Mouse (Mus musculus) heart, adult 2 months (tissue): ENCODE measurements around the gene Ago4. TPM values are rescaled to one million over a fixed set of nuclear protein-coding genes. Genes with fewer than 3 reads are reported as not detected.

Experiments
- DNase-seq, 2 experiments: peaks; one replicate each; pipeline ENCODE4 v3.0.0; 2021
- H3K27ac ChIP-seq: fragments of 200-600 bp; 2 replicates; pipeline ENCODE4 v1.8.1; 2022
- H3K27me3 ChIP-seq: fragments of 200-500 bp; 2 replicates; pipeline ENCODE4 v1.6.1; 2012; ENCODE audit warnings: mild to moderate bottlenecking, low read length, inconsistent platforms, mixed read lengths; ENCODE audit not compliant: control insufficient read depth, insufficient read depth
- H3K36me3 ChIP-seq: fragments of 200-500 bp; 2 replicates; pipeline ENCODE4 v1.6.1; 2012; ENCODE audit warnings: low read length, inconsistent platforms; ENCODE audit not compliant: control insufficient read depth, insufficient read depth
- H3K4me1 ChIP-seq: fragments of 200-500 bp; 2 replicates; pipeline ENCODE4 v1.6.1; 2011; ENCODE audit warnings: low read length; ENCODE audit not compliant: control insufficient read depth, insufficient read depth
- H3K4me3 ChIP-seq: fragments of 200-600 bp; 2 replicates; pipeline ENCODE4 v1.8.1; 2022
- H3K79me2 ChIP-seq: fragments of 200-500 bp; replicated peaks from 2 replicates; pipeline ENCODE4 v1.6.1; 2012; ENCODE audit warnings: mild to moderate bottlenecking, inconsistent platforms, low read length, moderate library complexity, mixed read lengths; ENCODE audit not compliant: control insufficient read depth, insufficient read depth
- H3K9ac ChIP-seq: fragments of 200-500 bp; 2 replicates; pipeline ENCODE4 v1.6.1; 2012; ENCODE audit warnings: low read depth, mild to moderate bottlenecking, control low read depth, inconsistent platforms, low read length, mixed read lengths
- CTCF ChIP-seq: fragments of 200-600 bp; IDR thresholded peaks from 2 replicates; pipeline ENCODE4 v1.8.1; 2022; ENCODE audit warnings: antibody characterized with exemption, mild to moderate bottlenecking, moderate library complexity
- EP300 ChIP-seq: fragments of 200-500 bp; IDR thresholded peaks from 2 replicates; pipeline ENCODE4 v1.6.1; 2011; ENCODE audit warnings: low read depth, low read length, control low read depth; ENCODE audit not compliant: insufficient read depth
- POLR2A ChIP-seq: fragments of 200-500 bp; IDR thresholded peaks from 2 replicates; pipeline ENCODE4 v1.6.1; 2011; ENCODE audit warnings: mild to moderate bottlenecking, low read depth, low read length, control low read depth; ENCODE audit not compliant: insufficient read depth
- WGBS: fragments of 180-500 bp; shearing (Covaris S2); methylation state at CpG from one replicate; pipeline ENCODE4 v1.1.7; 2018; 5-methylcytosine and 5-hydroxymethylcytosine counted together
- intact Hi-C: fragments of 180-260 bp; cut with DNase I; formaldehyde crosslinking; loops from one replicate; pipeline ENCODE4 v1.15.1; 2025
- long read RNA-seq: library from polyadenylated mRNA; stranded (forward); transcript quantifications from one replicate; pipeline ENCODE4 v2.0.0, GENCODE M21; 2021
- polyA plus RNA-seq: library from polyadenylated mRNA; depleted of rRNA; stranded (reverse); fragments of >200 nt; gene quantifications from 2 replicates; pipeline ENCODE4 v1.2.3, GENCODE M21; 2012; rRNA removed
- total RNA-seq, 2 experiments: library from RNA; stranded (reverse); gene quantifications; 2 replicates each; pipeline ENCODE4 v1.2.3; 2021

Ago4 gene
- total RNA-seq (10 to 100 TPM in 1 of 2 experiments, 1 to 10 TPM in 1; 9.6 to 11.7 TPM), polyA plus RNA-seq (2.2 and 4.2 TPM in 2 replicates)
- long read RNA-seq, full-length matches to known transcripts: 4 of 10 reads
- long read RNA-seq, partial matches to known transcripts: 6 of 10 reads
- long read RNA-seq, other reads (novel, unspliced or antisense): 0 of 10 reads

DNA sequence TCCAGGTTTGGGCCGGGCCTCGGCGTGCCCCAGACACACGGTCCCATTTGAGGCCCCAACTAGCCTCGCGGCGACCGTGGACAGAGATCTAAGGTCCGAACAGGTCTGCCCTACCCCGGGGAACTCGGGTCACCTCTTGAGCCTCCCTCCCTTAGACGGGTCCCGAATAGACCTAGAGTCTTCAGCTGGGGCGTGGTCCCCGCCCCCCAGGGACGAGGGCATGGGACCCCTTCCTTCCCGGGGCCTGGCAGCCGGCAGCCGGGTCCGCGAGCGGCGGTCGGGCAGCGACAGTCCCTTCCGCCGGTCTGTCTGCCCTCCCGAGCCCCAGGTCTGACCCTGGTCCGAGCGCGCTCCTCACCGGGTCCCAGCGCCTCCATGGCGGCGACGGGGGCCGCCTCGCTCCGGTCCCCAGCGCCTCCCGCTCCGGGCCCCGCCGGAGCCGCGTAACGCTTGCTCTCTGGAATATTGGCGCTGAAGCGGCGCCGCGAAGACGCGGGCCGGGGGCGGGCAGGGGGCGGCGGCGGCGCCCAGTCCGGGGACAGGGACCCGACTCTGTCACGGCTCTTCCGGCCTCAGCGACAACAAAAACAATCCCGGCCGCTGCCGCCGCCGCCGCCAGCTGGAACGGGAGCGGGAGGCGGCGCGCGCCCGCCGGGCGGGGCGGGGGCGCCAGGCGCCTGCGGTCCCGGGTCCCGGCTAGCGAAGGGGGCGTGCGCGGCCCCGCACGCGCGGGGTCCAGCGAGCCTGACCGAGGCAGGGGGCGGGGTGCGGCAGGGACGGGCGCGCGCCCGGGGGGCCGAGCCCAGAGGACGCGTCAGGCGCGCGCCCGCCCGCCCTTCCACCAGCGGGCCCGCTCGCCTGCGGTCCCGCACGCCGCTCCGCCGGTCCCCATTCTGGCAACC is at the start of gene Ago4:
Gene Ago4 (minus strand): TSS at position 646 of the 902 bp plus-strand sequence.
- H3K27me3 ChIP-seq: no peaks in the 10 kb centered on the region; the same call in 1 of the 2 replicates
- H3K27ac ChIP-seq: peak within 1 kb of the TSS; percentile 57
- H3K79me2 ChIP-seq: no peaks in the 10 kb centered on the region
- DNase-seq: peak; percentile 72 to 77
- H3K4me3 ChIP-seq: peak within 1 kb of the TSS; percentile 77
- 2% methylated on average over 102 of the region's 120 CpGs for WGBS
- peaks cover 2% of the 10 kb centered on the region for H3K36me3 ChIP-seq
- peaks cover 4% of the 10 kb centered on the region for H3K4me1 ChIP-seq
- intact Hi-C loops: no loop called here
- peak within 1 kb of the TSS; percentile 99 for H3K9ac ChIP-seq
- TF ChIP-seq EP300 (no peak), CTCF (no peak), POLR2A (0 out of 2 replicates have a peak, but pooled peaks have one; percentile 32)

DNA sequence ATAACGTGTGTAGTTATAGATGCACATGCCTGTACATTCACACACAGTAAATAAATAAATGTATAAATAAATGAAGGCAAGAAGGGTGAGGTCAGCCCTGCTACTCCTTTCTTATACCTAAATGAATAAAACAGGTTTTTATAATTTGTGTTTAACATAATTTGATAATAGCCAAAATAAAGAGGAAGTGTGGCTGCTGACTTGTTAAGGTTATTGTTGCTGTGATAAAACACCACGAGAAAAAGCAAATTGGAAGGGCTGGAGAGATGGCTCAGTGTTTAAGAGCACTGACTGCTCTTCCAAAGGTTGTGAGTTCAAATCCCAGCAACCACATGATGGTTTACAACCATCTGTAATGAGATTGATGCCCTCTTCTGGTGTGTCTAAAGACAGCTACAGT is 45.8 kb upstream of the Ago4 start:
- intact Hi-C loops: no loop called here
- Histone ChIP-seq H3K27me3 (no peaks in the 10 kb centered on the region), H3K9ac (no peak overlapping the region), H3K4me3 (no peak overlapping the region), H3K27ac (no peak overlapping the region), H3K4me1 (no peaks in the 10 kb centered on the region), H3K36me3 (no peaks in the 10 kb centered on the region), H3K79me2 (no peaks in the 10 kb centered on the region)
- DNase-seq: no peak
- TF ChIP-seq EP300 (no peak), CTCF (no peak), POLR2A (no peak)
- WGBS: 86% methylated on average over 2 of the region's 2 CpGs

DNA sequence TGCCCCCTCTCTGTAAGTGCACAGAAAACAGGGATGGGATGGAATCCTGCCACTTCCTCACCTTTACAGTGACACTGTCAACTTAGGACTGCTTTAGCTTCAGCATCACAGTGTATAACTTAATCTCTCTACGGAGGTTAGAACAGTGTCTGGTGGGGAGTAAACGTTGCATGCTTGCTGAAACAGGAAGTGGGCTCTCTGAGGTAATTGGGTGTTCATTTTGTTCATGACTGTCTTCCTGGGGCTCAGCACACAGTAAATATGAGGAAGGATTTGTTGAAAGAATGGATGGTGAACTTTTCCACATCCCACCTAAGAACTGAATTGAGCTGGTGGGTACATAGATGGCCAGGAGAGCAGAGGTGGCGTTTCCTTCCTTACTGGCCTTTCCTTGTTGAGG is 44.6 kb upstream of the Ago4 start:
- Histone ChIP-seq H3K4me1 (no peaks in the 10 kb centered on the region), H3K27ac (no peak overlapping the region), H3K36me3 (no peaks in the 10 kb centered on the region), H3K79me2 (no peaks in the 10 kb centered on the region), H3K27me3 (no peaks in the 10 kb centered on the region), H3K4me3 (no peak overlapping the region), H3K9ac (no peak overlapping the region)
- 74% methylated on average over 3 of the region's 3 CpGs for WGBS
- intact Hi-C loops: no loop called here
- DNase-seq: no peak
- TF ChIP-seq CTCF (no peak), EP300 (no peak), POLR2A (no peak)

DNA sequence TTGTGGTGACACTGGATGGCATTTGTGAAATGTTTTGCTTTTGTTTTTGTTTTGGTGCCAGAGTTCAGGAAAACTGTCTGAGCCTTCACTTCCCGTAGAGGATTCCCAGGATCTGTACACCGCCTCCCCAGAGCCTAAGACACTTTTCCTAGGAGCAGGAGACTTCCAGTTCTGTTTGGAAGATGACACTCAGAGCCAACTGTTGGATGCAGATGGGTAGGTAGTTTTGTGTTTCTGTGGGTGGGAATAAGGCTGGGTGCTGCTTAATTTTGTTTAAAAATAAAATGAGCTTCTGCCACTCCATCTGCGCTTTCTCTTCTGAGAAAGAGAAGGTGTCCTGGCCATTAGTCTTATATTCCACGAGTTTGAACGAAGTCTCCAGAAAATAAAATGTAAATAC is 43.0 kb upstream of the Ago4 start:
- Histone ChIP-seq H3K27ac (no peak overlapping the region), H3K9ac (no peak overlapping the region), H3K4me3 (no peak overlapping the region), H3K27me3 (no peaks in the 10 kb centered on the region), H3K4me1 (no peaks in the 10 kb centered on the region), H3K79me2 (no peaks in the 10 kb centered on the region), H3K36me3 (no peaks in the 10 kb centered on the region)
- DNase-seq: no peak
- intact Hi-C loops: no loop called here
- WGBS: 90% methylated on average over 5 of the region's 5 CpGs
- no peak for TF ChIP-seq EP300

DNA sequence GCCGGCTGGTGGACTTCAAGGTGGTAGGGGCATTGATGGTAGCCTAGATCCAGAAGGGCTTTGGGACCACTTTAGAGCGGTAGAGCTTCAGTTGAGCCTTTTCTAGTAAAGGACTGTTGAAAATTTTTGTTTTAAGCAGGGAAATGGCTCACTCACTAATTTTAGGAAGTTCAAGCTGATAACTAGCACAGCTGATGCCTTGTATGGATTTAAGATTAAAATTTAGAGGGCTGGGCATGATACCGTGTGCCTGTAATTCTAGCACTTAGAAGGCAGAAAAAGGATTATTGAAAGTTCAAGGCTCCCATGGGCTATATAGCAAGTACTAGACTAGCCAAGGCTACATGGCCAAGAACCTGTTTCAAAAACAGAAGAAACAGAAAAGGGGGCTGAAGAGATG is 36.5 kb upstream of the Ago4 start:
- no peak overlapping the region for H3K27ac ChIP-seq
- no peaks in the 10 kb centered on the region for H3K36me3 ChIP-seq
- WGBS: 91% methylated on average over 3 of the region's 3 CpGs
- H3K27me3 ChIP-seq: no peaks in the 10 kb centered on the region
- no peaks in the 10 kb centered on the region for H3K4me1 ChIP-seq
- H3K4me3 ChIP-seq: no peak overlapping the region
- no peak for TF ChIP-seq CTCF
- no peak for TF ChIP-seq POLR2A
- no peak for TF ChIP-seq EP300
- no peak for DNase-seq
- intact Hi-C loops: no loop called here
- no peaks in the 10 kb centered on the region for H3K79me2 ChIP-seq
- H3K9ac ChIP-seq: no peak overlapping the region

DNA sequence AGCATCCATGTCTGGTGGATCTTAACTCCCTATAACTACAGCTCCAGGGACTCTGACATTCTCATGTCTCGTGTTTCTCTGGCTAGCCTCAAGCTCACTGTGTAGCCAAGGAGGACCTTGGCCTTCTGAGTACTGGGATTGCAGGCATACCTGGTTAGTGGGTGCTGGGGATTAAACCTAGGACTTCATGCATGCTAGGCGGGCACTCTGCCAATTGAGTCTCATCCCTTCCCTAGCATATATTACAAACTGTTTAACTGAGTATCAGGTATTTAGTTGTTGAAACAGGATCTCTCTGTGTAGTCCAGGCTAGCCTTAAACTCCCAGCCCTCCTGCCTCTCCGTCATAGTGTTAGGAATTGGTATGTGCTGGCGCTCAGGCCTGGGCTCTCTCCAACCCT is 34.0 kb upstream of the Ago4 start:
- H3K9ac ChIP-seq: no peak overlapping the region
- H3K4me3 ChIP-seq: no peak overlapping the region
- no peaks in the 10 kb centered on the region for H3K4me1 ChIP-seq
- TF ChIP-seq EP300 (no peak), POLR2A (no peak), CTCF (no peak)
- no peaks in the 10 kb centered on the region for H3K27me3 ChIP-seq
- H3K36me3 ChIP-seq: no peaks in the 10 kb centered on the region
- DNase-seq: no peak
- no peaks in the 10 kb centered on the region for H3K79me2 ChIP-seq
- WGBS: 92% methylated on average over 4 of the region's 4 CpGs
- no peak overlapping the region for H3K27ac ChIP-seq
- intact Hi-C loops: no loop called here
